Mouse (Mus musculus): ENCODE results near the gene Hmgcs2.

Hmgcs2 gene

DNA sequence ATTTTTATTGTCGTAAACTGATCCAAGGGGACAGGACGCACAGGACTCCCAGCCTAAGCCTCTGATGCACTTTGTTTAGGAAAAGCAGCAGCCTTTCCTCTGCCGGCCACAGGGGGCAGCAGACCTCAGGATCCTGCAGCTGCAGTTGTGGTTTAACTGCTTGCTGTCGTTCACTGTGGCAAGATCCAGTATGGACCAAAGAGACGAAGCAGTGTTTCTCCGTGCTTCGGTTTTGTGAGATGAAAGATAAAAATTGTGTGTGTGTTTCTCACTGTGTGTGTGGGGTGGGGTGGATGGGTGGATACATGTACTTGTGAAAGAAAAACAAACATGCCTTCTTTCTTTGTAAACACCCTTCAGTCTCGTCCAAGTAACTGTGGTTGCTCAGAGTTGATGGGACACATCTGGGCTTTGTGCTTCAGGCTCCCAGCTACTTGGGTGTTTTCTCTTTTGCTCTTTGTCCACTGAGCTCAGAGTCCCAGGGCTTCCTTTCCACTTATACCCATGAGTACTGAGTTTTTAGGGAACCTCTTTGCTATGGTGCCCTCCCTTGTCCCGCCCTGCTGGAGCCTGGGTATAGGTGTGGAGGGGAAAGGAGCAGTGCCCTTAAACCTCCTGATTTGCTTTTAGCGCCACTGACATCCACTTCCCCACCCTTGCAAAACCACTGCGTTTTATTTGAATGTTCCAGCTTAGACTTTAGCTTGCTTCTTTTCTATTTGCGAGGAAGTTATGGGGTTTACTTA is 871 bp downstream of the Hmgcs2 start:
- DNase-seq (ENCODE audit: low spot score in 2 of 2): peak; percentile 46 to 75

DNA sequence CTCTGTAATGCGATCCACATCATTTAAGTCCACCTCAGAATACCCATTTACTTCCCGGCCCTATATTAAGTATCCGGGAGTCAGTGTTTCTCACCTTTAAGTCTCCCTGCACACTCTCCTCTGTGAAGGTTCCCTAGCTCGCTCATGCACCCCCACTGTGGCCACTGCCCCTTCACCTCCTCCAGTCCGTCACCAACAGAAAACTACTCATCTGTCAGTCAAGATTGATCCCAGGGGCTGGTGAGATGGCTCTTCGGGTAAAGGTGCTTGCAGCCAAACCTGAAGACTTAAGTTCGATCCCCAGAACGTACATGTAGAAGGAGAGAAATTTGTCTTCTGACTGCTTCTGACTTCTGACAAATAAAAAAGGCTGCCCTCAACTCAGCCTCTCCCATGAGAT is 2.2 kb downstream of the Hmgcs2 start:
- no peak for DNase-seq (ENCODE audit: low spot score in 2 of 2)

DNA sequence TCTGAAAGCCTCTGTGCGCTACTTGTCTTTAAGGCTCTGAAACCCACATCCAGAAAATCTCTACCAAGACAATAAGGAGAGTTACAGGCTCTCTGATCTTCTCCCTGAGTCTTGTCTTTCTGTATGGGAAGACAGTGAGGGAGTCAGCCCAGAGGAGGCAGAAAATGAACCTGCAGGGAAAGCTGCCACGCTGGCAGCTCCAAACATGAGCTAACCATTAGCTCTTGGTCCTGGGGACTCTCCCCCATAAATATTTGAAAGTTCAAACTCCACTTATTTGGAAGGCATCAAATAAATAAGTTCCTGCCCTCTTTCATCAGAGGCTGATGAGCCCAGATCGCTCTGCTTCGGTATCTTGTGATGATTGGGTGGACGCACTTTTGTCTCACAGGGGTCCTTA is 3.0 kb downstream of the Hmgcs2 start:
- DNase-seq (ENCODE audit: low spot score in 2 of 2): no peak

DNA sequence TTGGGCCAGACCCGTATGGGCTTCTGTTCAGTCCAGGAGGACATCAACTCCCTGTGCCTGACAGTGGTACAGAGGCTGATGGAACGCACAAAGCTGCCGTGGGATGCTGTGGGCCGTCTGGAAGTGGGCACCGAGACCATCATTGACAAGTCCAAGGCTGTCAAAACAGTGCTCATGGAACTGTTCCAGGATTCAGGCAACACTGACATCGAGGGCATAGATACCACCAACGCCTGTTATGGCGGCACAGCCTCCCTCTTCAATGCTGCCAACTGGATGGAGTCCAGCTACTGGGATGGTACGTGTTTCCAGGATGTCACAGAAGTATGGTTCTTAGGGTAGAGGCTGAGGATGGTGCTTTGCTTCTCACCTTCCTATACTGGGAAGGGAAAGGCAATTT is 10.8 kb downstream of the Hmgcs2 start:
- no peak for DNase-seq (ENCODE audit: low spot score in 2 of 2)

DNA sequence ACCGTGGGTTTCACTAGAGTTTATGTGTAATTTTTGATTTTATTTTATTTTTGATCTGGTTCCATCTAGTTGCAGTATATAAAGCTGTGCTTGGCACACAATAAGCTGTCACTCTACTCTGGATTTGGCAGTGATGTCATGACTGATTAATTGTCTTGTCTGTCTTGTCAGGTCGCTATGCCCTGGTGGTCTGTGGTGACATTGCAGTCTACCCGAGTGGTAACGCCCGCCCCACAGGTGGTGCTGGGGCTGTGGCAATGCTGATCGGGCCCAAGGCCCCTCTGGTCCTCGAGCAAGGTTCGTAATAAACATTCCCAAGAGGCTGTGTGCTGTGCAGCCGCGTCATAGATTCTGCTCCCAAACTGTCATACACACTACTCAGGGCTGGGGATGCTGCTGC is 15.7 kb downstream of the Hmgcs2 start:
- no peak for DNase-seq (ENCODE audit: low spot score in 2 of 2)

DNA sequence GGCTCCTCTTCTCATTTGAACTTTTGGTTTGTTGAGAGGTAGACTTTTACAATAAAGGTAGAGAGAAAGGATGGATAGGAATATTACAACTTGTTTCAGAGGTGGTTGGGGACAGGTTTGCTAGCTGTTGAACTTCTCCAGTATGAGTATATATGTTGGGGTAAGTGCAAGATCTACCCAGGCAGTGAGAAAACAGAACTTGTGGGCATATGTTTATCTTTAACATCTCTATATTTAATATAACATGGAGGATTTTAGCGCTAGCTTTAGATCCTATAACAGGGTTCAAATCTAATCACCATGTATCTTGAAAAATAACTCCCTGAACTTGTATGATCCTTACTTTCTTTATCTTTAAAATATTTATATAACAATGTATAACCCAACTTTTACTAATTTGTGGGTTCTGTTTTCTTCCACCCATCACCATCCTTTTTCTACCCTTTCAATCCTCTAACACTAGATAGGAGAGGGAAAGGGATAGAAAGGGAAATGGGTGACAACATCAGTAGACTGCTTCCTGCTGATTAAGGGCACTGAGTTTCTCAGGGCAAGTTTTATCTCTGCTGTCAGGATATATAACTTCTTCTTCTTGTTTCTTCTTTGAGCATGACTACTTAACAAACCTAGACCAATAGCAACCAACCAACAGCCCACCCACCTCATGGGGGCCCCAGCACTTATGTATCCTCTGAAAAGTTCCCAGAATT is 19.3 kb downstream of the Hmgcs2 start:
- DNase-seq (ENCODE audit: low spot score in 2 of 2): no peak

DNA sequence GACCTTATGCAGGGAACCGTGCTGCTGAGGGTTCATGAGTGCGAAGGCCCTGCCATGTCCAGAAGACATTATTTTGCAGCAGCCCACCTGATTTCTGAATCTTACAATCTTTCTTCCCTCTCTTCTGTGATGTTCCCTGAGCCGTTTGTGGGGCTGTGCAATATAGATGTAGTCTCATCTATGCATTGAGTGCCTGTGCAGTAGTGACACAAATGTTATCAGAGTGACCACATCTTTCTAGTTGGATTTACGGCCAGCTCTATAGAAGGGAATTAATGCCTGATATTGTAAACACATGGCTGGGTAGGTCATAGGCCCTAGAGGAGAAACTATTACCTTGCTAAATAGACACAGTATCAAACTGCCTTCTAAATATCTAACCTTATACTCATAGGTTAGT is 20.0 kb downstream of the Hmgcs2 start:
- DNase-seq (ENCODE audit: low spot score in 2 of 2): no peak

DNA sequence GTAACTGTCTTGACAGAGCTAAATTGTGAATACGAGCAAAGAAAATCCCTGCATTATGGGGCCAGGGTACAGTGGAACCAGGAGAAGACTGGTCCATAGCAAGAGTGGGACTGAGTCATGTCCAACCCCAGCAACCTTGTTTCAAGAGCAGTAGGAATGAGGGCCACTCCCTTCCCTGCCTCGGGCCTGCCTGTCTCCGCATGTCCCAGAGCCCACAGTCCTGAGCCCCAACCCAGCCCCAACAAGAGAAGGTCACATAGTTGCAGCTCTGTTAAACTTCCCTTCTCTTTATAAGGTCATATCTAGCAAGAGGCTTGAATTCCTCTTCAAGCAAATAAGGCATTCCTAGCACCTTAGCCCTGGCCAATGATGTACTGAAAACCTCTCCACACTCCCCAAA is 21.5 kb downstream of the Hmgcs2 start:
- DNase-seq (ENCODE audit: low spot score in 2 of 2): no peak

DNA sequence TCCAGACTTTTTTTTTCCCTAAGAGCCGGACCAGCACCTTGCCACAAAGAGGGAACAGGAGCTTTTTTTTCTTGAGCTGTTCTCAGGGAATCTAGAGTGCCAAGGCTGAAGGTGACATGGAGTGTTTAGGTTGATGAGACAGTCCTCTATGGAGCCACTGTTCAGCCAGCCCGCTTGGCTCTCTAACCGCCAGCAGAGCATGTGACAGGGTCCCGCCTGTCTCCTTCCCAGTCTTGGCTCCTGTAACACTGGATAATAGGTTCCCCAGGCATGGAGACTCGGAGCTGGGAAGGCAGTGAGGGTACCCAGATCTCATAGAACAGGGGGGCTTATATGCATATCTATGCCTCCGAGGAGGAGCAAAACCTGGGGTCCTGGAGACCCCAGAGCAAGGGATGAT is 28.4 kb downstream of the Hmgcs2 start:
- DNase-seq (ENCODE audit: low spot score in 2 of 2): no peak

DNA sequence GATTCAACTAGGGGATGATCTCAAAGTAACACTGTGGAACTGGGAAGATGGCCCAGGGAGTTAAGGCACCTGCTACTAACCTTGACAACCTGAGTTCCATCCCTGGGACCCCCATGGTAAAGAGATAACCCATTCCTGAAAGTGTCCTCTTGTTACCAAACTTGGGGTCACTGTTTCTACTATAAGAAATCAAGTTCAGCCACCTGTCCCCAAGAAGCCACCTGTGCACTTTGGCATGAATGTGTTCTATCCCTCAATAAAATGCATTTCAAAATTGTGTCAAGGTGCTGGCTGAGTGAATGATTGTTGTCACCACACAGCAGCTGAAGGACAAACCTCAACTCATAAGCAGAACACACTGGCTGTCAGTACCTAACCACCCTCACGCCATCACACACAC is 30.2 kb downstream of the Hmgcs2 start:
- DNase-seq (ENCODE audit: low spot score in 2 of 2): no peak

DNA sequence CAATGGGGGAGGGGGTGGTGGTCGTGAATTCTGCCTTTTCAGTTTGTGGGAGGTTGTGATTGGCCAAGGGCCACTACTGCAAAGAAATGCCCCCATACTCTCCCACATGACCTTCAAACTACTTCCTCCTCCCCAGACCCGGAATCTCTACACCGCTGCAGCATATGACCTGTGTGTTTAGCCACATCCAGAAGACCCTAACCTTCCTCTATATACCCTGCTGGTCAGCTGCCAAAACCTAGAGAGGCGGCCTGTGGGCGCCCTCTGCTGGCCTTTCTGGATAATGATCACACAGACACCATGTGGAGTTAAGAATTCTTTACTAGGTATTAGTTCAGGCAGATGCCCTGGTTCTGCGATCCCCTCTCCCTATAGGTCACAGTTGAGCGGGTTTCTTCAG is 32.6 kb downstream of the Hmgcs2 start:
- DNase-seq (ENCODE audit: low spot score in 2 of 2): peak; percentile 29 to 73

DNA sequence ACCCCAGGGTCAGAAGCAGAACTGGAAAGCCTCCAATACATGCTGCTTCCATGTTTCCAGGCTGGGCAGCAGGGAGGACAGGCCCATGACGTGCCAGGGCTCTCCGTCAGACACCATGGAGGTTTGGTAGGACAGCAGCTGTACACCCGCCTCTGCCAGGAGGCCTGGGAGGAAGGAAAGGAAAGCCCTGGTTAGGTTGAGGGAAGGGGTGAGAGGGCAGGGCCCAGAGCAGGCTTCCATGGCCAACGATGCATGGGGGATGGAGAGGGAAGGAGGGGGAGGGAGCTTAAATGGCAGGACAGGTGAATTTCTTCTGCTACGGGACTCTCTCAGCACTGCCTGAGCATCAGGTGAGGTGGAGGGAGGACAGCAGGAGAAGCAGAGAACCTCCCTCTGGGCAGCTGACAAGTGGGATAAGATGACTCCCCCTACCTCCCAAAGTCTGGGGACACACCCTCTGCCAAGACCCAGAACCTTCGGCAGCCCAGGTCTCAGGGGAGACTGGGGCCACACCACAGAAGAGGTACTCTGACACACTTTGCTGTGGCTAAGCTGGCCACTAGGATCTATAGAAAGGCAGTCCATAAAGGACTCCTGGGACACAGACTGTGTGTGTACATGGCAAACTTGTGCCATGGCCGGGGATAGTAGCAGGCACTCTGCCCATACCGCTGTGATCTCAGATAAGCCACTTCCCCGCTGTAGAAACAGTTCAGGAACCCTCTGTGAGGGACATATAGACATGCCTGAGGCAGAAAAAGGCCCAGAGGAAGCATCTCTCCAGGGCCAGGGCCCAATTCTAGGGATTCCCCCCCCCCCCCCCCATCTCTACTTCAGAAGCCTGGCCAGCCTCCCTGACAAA is 33.3 kb downstream of the Hmgcs2 start:
- no peak for DNase-seq (ENCODE audit: low spot score in 2 of 2)

DNA sequence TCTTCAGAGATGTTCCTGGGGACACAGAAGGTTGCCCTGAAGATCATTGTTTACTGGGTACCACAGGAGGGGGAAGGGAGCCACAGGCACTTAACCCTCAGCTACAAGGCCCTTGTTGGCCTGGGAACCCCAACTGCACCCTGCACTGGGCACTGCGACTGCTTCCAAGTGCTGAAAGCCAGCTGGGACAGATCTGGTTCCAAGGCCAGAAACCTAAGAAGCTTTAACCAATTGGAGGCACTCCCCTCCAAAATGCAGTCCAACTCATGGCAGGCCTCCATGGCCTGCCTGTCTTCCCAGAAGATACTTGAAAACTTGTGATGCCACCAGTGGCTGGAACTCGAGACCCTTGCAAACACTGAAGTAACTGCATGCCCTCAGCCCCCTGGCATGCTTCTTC is 34.9 kb downstream of the Hmgcs2 start:
- DNase-seq (ENCODE audit: low spot score in 2 of 2): no peak

DNA sequence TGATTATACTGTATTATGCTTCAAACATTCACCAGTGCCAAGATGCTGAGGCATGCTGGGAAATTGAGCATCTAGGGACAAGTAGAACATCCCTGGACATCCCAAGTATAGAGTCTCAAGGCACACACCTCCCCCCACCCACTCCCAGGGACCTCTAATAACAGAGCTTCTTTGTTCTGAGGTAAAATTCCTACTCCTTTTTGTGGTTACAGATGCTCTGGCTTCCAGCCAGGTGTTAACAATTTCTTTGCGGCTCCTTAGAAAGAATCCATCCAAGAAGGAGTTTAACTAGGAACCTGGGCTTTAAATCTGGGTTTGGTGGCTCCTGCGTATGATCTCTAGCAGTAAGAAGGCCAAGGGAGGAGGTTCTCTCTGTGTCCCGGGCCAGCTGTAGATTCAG is 36.9 kb downstream of the Hmgcs2 start:
- no peak for DNase-seq (ENCODE audit: low spot score in 2 of 2)

DNA sequence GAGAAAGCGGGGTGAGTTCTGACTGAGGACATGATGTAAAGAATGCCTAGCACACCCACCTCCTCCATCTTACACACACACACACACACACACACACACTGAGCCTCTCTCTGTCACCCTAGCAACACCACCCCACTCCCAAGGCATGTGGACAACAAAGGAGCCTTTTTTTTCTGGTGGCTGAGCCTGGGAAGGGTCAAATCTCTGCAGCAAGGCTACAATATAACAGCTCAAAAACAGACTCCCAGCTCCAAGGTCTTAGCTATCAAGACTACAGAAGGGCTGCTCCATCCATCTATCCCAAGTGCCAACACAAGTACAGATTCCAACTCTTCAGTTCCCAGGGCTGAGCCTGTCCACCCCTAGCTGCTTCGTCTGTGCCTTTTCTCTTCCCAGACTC is 39.0 kb downstream of the Hmgcs2 start:
- no peak for DNase-seq (ENCODE audit: low spot score in 2 of 2)

DNA sequence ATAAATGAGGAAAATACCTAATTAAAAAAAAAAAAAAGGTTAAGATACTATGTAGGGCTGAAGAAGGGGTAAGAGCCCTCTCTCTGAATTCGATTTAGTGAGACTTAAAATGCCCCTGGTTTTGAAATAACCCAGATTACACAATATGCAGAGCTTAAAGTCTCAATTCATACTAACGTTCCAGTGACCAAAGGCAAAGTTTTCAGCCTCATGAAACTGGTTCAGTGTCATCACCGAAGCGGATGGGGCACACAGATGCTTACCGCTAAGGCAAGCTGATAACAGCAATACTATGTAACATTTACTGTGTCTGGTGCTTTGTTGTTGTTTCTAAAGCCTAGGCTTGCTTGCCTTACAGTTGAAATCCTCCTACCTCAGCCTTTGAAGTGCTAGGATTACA is 42.0 kb downstream of the Hmgcs2 start:
- no peak for DNase-seq (ENCODE audit: low spot score in 2 of 2)

DNA sequence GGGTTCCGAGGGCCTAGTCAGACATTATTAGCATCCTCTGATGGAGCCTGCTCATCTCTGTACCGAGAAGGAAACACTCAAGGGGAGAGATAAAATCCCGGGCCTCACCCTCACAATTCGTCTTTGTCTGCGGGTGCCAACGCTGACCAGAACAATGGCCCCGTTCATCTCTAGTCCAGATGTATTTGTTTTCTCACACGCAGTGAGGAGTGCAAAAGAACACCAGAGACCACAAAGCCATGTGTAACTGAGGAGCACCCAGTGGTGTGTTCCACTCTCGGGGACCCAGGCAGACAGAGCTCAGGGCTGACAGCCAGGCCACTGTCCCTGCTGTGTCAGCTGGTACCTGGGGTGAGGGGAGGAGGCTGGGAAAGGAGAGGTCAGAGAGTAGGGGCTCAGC is 44.0 kb downstream of the Hmgcs2 start:
- DNase-seq (ENCODE audit: low spot score in 2 of 2): no peak

DNA sequence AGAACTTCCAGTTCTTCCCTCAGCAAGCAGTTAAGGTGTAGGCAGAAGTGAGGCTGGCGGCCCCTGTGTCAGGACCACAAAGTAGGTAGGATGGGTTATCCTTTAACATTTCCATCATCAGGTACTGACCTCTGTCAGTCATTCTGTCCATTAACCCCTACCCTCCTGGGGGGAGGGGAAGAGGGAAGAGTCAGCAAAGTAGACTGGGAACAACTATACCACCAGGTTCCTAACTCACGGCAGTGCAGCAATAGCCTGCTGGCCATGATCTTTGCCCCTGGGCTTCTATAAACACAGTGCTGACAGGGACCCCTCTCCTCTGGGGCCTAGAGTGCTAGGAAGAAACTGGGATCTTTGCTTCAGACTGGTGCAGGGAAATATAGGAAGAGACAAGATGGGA is 53.8 kb downstream of the Hmgcs2 start:
- no peak for DNase-seq (ENCODE audit: low spot score in 2 of 2)

DNA sequence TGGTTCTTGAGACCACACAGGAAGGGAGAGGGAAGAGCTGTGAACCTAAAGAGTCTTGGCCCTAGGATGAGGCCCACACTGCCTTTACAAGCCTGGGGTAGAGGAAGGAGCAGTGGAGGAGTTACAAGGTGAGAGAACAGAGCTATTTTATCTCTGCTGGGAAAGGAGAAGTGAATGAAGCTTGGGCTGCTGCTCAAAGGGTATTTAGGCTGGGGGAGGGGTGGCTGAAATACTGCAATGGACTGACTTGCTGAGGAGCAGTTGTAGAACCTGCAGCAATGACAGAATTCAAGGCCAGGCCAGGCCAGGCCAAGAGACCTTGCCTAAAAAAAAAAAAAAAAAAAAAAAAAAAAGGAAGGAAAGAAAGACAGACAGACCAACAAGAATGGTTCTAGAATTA is 55.1 kb downstream of the Hmgcs2 start:
- no peak for DNase-seq (ENCODE audit: low spot score in 2 of 2)

DNA sequence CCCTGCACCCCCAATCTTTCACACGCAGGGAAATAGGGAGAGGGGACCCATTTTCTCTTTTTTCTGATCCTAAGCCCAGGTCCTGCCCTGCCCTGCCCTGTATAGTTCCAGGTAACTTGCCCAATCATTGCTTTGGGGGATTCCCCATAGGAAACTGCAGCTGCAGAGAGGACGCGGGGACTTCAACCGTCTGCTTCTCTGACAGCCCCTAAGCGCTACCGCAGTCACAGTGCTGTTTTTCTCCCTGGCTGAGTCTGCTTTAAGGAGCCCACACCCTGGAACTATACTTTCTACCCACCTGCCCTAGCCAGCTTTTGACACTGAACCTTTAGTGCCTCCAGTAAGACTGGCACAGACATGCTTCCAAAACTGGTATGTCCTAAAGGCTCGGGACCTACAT is 55.7 kb downstream of the Hmgcs2 start:
- peak in 1 of 2 experiments; percentile 19 for DNase-seq (ENCODE audit: low spot score in 2 of 2)

DNA sequence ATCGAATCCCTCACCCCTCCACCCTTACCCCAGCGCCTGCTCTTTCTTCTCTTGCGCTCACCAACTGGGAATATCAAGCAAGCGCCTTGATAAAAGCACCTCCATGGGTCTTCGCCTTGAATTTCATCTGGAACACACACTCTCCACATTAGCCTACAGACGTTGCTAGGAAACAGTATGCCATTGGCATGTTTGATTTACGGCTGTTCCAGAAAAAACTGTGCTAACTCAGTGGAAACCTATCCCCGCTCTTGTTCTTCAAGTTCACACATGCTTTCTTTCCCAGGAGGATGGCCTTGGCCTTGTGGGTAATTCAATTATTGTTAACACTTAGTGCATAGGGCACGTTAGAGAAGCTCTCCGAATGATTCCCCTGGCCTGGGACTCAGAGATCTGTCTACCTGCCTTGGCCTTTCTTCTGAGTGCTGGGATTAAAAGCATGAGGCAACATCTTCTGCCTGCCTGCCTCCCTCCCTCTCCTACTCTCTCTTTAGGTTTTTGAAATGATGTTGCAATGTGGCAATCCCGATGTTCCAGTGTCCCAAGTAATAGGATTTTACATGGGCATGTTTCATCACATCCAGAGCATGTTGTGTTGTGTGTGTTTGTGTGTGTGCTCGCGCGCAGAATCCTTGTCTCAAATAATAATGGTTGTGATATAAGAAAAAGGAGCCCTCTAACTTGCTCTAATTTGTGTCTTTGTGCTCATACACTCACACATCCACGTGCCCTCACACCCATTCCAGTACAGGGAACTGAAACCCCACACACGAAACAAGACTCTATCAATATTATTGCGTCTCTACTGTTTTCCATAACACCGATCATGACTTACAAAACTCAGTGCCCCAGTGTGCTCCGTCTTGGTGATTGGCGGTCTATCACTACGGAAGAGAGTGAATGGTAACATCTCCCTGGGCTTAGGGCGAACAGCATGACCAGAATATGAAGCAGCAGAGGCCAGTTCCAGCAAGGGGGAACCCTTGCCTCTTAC is 56.7 kb downstream of the Hmgcs2 start:
- no peak for DNase-seq (ENCODE audit: low spot score in 2 of 2)
